ENCODE assay signal across 9 mouse cellular contexts in the genomic region with DNA sequence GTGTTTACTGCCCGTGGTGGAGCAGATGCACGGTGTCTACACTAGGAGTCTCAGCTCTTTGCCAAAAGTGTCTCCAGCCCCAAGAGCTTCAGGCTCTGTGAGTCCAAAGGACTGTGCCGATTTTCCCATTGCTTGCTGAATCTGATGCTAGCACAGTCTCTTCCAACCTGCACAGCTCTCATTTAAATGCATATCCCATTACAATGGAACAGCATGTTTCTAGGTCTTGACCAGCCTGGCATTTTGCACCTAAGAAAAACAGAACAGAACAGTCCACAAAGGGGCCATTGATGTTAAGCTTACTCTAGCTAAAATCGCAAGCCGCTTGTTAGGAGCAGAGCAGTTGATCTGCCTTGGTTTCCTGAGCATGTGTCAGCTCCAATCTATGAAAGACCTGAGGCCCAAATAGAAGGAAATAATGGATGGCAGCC.
DNase-seq lines count a peak whose midpoint lies in the region; ATAC-seq and TF ChIP-seq lines count a peak whose summit lies in the region.
"Had no signal": no experiment of that assay in that cellular context is flagged by ENCODE, and none has a peak within 500 bp of the region (broad histone marks: within the 10 kb centered on the region; RNA-seq: fewer than 3 reads in every experiment).

No protein-coding gene starts in this region.

- H3K27me3 ChIP-seq in forebrain, embryonic 16.5 days (replicated peaks; ENCODE audit: control insufficient read depth, insufficient read depth, low read length) = peaks cover 3% of the 10 kb centered on the region; the same call in 1 of the 2 replicates
- no peaks in the 10 kb centered on the region for H3K27me3 ChIP-seq in midbrain, postnatal 0 days (ENCODE audit: insufficient read depth, low read length)
- H3K27me3 ChIP-seq: heart, embryonic 13.5 days; liver, embryonic 15.5 days had no signal

- ATAC-seq in forebrain, embryonic 16.5 days = peak; percentile 77
- no peak for ATAC-seq in midbrain, postnatal 0 days (ENCODE audit: low FRiP score)

- H3K4me3 ChIP-seq in layer of hippocampus, adult 2 months = no peak overlapping the region
- no peak overlapping the region for H3K4me3 ChIP-seq in forebrain, embryonic 16.5 days (replicated peaks; ENCODE audit: low read length)
- no peak overlapping the region for H3K4me3 ChIP-seq in midbrain, postnatal 0 days (ENCODE audit: low read depth, low read length)
- H3K4me3 ChIP-seq: heart, embryonic 13.5 days; liver, embryonic 15.5 days had no signal

- no peak for DNase-seq in layer of hippocampus, adult 2 months (ENCODE audit: low spot score in 2 of 2)
- DNase-seq in layer of hippocampus, postnatal 36 days = no peak
- peak; percentile 45 for DNase-seq in embryo, embryonic 11 days
- peak; percentile 29 for DNase-seq in midbrain, postnatal 0 days (ENCODE audit: low spot score)
- no peak for DNase-seq in left cerebral cortex, postnatal 36 days (ENCODE audit: low spot score in 2 of 2)
- DNase-seq in thymus, postnatal 36 days = no peak

- H3K9ac ChIP-seq in forebrain, embryonic 16.5 days (replicated peaks; ENCODE audit: low read depth, low read length) = no peak overlapping the region
- no peak overlapping the region for H3K9ac ChIP-seq in midbrain, postnatal 0 days (replicated peaks; ENCODE audit: low read length, poor library complexity, severe bottlenecking)
- H3K9ac ChIP-seq: heart, embryonic 13.5 days; liver, embryonic 15.5 days had no signal

- H3K4me2 ChIP-seq in forebrain, embryonic 16.5 days (ENCODE audit: low read length) = no peak overlapping the region
- no peak overlapping the region for H3K4me2 ChIP-seq in midbrain, postnatal 0 days (ENCODE audit: low read depth, low read length, poor library complexity, severe bottlenecking)
- H3K4me2 ChIP-seq: heart, embryonic 13.5 days; liver, embryonic 15.5 days had no signal

- H3K27ac ChIP-seq in layer of hippocampus, adult 2 months = peak overlapping the region; percentile 51
- H3K27ac ChIP-seq in forebrain, embryonic 16.5 days (ENCODE audit: low read length) = no peak overlapping the region
- H3K27ac ChIP-seq in midbrain, postnatal 0 days (ENCODE audit: low read depth, low read length) = no peak overlapping the region
- H3K27ac ChIP-seq: heart, embryonic 13.5 days; liver, embryonic 15.5 days had no signal

- H3K36me3 ChIP-seq in forebrain, embryonic 16.5 days (ENCODE audit: control insufficient read depth, insufficient read depth) = no peaks in the 10 kb centered on the region
- no peaks in the 10 kb centered on the region for H3K36me3 ChIP-seq in midbrain, postnatal 0 days (ENCODE audit: insufficient read depth, low read length)
- H3K36me3 ChIP-seq: heart, embryonic 13.5 days; liver, embryonic 15.5 days had no signal

- WGBS in forebrain, embryonic 16.5 days = 5% methylated on average over 5 of the region's 5 CpGs
- 4% methylated on average over 5 of the region's 5 CpGs for WGBS in midbrain, postnatal 0 days

- H3K9me3 ChIP-seq in forebrain, embryonic 16.5 days (ENCODE audit: control insufficient read depth, low read length) = no peaks in the 10 kb centered on the region
- no peaks in the 10 kb centered on the region for H3K9me3 ChIP-seq in midbrain, postnatal 0 days (ENCODE audit: low read length)
- H3K9me3 ChIP-seq: heart, embryonic 13.5 days; liver, embryonic 15.5 days had no signal

- peak; percentile 53 for TF ChIP-seq CTCF in layer of hippocampus, adult 2 months (conservative IDR thresholded peaks at IDR 0.05)
- TF ChIP-seq CTCF in midbrain, postnatal 0 days (IDR thresholded peaks at IDR 0.05) = peak; percentile 11; the same call in 1 of the 2 replicates

- peaks cover 6% of the 10 kb centered on the region for H3K4me1 ChIP-seq in forebrain, embryonic 16.5 days (replicated peaks; ENCODE audit: control insufficient read depth, insufficient read depth, low read length)
- peaks cover 3% of the 10 kb centered on the region; the same call in 1 of the 2 replicates for H3K4me1 ChIP-seq in midbrain, postnatal 0 days (ENCODE audit: insufficient read depth, low read length)
- H3K4me1 ChIP-seq: heart, embryonic 13.5 days had no signal

- intact Hi-C loops in left cerebral cortex, postnatal 36 days (cut with DNase I) = no loop called here

Comparison
In these comparisons a context has a peak if more than half of its experiments do, and no peak if none do; other contexts are left out.
1. DNase-seq: peak in embryo, embryonic 11 days (single experiment) and midbrain, postnatal 0 days (single experiment); none in layer of hippocampus, adult 2 months (0 of 2), layer of hippocampus, postnatal 36 days (0 of 2), left cerebral cortex, postnatal 36 days (0 of 2) and thymus, postnatal 36 days (0 of 2).